Mouse (Mus musculus) liver, embryonic 14.5 days (tissue): ENCODE measurements around the gene Ube4b.

Experiments
- CTCF ChIP-seq: IDR thresholded peaks from 2 replicates; pipeline ENCODE4 v1.5.1; 2016; ENCODE audit warnings: antibody characterized with exemption, low read depth, control low read depth
- EP300 ChIP-seq: IDR thresholded peaks from 2 replicates; pipeline ENCODE4 v1.6.1; 2016; ENCODE audit warnings: antibody characterized with exemption, low read depth

DNA sequence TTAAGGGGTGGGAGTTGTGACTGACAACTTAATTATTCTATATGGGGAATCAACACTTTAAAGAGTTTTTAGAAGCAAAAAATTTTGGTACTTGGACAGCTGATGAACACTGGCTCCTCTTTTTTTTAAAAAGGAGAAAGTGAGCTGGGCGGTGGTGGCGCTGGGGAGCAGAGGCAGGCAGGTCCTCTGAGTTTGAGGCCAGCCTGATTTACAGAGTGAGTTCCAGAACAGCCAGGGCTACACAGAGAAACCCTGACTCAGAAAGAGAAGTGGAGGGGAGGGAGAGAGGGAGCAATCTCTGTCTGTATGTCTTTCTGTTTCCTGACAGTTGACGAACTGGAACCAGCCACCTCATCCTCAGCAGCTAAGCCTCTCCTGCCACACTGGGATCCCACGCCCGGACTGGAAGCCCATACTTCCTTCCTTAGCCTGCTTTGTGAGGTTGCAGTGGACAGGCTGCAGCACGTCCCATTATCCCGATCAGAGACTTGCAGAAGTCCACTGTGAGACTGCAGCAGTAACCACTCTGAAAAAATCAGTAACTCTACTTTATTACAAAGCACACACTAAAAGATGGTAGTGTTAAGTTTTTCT, 136.3 kb downstream of the Ube4b start:
- no peak for TF ChIP-seq CTCF
- TF ChIP-seq EP300 = no peak
